Mouse (Mus musculus) frontal cortex, postnatal 36 days (tissue): Measurements from ENCODE around the gene Chd2.

Experiments
- DNase-seq, 2 experiments: peaks; one replicate each; pipeline ENCODE4 v3.0.0; 2022; ENCODE audit warnings: low spot score in 2 of 2

The Chd2 gene

DNA sequence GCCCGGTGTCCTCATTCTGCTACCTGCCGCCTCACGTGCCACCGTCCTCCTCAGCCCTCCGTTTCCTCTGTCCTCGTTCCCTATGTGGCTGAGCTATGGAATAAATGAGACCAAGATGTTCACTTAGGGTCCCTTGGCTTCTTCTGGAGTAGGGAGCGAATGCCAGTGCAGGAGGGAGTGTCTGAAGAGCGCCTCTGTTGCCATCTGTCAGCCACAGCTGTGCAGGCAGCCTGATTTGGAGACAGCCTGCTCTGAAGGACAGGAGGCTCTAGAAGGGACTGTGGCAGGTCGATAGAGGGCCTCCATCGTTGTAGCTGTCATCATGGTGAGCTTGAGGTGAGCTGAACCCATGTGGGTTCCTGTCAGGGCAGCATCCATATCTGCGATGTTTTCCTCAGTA lies 136.1 kb downstream of the Chd2 start:
- DNase-seq: no peak

DNA sequence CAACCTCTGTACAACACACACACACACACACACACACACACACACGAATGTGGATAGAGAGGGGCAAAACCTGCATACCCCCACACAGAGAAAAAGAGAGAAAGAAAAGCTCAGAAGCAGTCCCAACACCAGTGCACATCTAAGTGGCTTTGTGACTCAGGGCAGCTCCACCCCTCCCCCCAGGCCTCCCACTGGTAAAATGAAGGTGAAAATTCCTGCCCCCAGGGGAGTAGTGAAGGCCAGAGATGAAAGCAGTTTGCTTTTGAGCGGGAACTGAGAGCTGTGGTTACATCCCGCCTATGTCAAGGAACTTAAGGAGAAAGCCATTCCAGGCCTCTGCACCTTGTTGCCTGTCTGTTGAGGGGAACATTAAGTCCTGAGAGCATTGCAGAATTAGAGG lies 138.1 kb downstream of the Chd2 start:
- DNase-seq: no peak

DNA sequence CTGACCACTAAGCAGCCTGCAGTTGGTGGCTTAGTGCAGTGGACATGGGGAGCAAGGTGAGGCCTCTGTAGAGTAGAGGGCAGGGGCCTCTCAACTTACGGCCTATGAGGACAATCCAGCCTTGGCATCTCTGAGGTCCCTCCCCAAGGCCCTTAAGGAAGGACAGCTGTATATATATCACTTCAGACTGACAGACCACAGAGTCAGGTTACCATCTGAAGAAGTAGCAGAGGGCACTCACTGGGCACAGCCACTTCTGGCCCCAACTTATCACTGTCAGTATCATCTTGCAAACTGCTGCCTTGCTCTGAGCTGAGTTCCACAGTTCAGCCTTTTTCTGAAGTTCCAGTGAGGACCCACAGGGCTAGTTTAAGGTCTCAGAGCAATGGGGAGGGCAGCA lies 139.0 kb downstream of the Chd2 start:
- no peak for DNase-seq

DNA sequence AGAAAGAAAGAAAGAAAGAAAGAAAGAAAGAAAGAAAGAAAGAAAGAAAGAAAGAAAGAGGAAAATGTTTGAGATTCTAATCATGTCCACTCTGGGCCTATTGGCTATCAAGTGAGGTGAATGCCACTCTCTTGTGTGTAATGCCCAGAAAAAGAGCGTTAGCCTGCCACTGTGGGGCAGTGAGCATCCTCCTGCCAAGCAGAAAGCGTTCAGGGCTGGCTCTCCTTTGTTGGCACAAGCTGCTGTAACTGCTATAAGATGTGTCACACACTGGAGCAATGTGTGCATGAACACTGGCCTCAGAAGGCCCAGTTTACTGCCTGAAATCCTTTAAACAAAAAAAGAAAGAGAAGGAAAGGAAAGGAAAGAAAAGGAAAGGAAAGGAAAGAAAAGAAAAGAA lies 139.5 kb downstream of the Chd2 start:
- DNase-seq: no peak

DNA sequence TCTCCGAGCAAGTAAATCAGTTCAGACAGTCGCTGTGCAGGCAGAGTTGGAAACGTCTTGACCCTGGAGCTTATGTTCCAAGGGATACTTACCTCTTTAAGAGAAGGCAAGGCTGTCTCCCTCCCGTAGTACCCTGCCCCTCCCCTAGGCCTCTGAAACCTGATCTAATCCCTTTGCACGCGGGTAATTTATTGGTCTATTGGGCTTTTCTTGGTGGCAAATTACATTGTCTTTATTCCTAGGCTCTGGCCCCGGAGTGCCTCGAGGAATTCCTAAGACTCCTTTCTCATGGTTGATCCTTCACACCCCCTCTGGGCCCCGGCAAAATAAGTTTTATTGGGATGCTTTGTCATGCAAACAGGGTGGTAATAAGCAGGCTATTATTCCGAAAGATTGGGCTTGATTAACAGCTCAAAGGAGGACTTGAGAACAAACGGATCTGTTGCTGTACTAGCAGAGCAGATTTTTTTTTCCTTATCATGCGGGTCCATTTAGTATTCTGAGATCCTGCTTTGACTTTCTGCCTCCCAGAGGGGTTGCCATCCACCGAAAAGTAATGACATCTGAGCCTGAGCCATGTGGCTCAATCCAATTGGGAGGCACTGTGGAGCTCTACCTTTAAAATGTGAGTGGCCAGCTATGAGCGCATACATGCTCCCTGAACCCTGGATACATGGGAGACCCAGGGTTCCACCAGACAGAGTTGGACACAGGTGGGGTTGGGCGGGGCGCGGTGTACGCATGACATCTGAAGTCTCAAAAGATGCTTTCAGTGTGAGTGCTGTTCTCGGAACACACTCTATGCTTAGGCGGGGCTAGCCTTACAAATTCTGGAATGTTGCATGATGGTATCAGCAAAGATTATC lies 141.3 kb downstream of the Chd2 start:
- no peak for DNase-seq

DNA sequence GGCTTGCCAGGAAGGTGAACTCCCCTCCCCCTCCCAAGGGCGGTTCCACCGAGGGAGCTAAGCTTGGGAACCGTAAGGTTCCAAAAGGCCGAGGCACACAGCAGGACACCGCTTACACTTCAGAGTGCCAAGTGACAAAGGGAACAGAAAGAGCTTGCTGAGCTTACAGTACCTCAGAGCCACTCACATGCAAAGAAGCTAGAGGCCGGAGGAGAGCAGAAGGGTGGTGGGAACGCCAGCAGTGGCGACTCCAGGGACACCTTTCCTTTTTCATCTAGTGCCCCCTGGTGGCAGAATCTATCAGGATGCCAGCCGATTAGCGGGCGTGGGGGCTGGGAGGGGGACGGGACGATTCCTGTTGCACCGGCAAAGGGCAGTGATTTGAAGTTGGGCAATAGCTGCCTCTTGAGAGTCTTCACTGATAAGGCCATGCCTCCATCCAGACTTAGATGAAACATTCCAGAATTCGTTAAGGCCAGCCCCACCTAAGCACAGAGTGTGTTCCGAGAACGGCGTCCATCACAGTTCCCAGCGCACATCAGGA lies 142.1 kb downstream of the Chd2 start:
- DNase-seq: peak; percentile 73 to 81

DNA sequence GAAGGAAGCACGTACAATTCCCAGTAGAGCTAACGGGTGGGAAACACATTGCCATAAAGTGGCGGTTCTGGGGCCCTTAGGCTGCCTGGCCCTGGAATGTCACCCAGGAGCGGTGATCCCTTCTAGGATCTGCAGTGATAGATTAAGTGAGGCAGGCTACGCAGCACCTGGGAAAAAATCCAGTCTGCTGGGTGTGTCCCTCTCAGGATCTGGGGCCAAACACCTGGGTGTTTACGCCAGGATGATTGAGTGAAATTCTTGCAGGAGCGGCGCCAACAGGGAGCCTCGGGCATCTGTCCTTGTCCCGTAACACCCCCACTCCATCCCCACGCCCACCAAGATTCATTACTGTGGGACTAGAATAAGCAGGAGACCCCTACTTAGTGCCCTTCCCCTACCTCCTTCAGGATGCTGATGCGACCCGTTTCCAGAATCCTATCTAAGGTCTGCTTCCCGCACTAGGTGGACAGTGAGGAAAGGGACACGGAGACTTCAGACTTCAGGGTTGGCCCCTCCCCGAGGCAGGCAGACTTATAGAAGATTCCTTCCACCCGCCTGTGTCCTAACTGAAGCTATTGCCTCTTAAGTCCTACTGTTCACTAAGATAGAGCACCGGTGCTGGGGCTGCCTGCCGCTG lies 142.7 kb downstream of the Chd2 start:
- DNase-seq: no peak

DNA sequence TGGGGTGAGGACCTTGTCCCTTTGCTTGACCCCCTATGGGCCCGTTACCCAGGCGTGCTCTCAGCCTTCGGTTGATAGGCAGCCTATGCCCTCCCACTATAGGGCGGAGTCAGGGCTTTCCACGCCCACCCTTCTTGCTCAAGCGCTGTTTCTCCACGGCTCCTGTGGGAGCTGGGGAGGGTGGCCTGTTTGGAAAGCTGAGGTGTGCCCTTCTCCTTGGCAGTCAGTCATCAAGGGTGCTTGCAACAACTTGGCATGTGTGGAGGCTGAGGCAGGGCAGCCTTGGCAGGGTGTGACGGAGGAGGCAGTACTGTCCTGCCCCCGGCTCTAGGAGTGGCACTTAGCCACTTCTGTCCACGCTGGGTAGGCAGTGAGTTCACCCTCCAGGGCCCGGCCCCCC lies 143.3 kb downstream of the Chd2 start:
- DNase-seq: peak in 1 of 2 experiments; percentile 56

DNA sequence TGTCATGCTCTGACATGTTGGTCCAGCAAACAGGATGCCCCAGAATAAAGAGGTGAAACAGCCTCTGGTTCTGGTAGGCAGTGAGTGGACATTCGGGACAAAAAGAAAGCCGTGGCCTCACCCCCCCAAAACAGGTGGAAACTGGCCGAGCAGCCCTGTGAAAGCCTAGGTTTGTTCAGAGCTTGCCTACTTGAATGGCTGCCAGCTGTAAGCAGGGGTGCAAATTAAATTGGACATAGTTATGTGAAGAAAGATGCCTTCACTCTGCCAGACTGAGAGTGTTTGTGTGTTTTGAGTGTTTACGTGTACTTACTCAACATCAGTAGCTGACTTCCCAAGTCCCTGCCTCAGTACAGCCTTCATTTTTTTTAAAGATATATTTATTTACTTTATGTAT lies 147.6 kb downstream of the Chd2 start:
- DNase-seq: no peak

DNA sequence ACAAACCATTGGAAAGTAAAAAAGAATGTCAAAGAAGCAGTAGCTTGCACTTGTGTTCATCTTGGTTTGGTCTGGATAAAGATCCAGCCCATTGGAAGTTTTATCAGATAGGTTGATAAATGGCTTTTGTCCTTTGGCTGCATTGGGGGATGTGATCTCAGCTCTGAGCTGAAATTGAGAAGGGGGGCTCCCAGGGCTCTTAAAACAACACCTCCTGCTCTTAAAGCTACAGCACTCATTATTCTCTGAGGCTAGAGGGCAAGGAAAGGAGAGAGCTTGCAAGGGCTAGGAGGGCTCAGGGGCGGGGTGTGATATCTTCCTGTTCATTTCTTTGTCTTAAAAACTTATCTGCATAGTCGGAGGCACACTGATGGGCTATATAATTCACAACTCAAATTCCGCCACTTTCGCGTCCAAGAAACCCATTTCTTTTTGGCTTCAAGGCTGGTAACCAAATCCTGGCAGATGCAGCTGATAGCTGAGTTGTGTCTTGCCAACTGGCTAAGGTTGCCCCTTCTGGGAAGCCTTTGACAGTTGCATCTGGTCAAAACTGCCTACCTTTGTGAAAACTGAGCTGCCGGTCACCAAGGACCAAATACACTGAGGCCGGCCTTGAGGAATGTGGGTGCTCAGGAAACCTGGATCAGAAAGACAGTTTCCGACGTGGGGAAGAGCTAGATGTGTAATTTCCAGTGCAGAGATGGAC lies 148.2 kb downstream of the Chd2 start:
- no peak for DNase-seq

DNA sequence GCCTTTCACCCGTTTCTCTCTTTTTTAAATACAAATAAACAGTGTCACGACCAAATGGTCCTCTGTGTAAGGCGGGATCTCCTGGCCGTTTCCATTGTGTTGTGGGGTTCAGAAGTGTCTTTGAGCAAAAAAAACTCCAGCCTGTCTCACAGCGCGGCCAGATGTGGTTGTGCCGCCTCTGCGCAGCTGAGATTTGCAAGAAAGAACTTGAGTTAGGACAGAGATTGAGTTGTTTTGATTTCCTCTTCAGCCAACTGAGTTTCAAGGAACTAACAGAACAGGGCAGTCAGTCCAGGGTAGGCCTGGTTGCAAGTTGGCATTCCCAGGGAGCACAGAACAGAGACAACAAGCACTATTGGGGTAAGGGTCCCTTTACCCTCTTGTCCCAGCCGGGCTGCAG lies 149.3 kb downstream of the Chd2 start:
- DNase-seq: no peak

DNA sequence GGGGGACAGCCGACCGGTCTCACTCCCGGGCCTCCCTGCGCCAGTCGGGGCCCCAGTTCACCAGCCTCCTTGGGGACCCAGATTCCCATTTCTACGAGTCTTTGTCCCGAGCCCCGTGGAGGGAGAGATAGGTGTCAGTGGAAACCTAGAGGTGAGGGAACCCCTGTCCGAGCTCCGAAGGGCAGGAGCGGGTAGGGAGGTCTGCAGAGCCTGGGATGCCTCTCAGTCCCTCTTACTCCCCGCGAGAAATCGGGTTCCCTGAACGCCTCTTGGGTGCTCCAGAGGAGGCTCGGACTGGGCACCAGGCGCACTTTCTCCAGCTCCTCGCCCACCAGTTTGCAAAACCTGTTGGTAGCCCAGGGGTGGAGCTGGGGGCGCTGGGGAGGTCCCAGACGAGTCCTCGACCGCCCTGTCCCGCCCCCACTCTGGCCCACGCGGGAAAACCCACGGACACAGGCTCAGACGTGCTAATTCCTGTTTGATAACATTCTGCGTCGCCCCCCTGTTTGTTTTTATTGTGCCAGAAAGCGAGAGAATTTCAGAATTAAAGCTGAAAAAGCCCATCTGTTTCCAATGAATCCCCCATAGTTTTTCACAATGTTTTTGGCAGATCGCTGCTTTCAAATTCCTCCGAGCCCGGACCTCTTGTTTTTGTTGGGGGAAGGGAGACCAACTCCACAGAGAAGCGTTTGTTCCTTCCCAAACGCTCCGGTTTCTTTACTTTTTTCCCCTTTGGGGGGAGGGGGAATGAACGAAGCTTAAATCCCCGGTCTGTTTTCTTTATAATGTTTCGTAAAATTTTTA lies 149.9 kb downstream of the Chd2 start:
- DNase-seq: peak in 1 of 2 experiments; percentile 44

DNA sequence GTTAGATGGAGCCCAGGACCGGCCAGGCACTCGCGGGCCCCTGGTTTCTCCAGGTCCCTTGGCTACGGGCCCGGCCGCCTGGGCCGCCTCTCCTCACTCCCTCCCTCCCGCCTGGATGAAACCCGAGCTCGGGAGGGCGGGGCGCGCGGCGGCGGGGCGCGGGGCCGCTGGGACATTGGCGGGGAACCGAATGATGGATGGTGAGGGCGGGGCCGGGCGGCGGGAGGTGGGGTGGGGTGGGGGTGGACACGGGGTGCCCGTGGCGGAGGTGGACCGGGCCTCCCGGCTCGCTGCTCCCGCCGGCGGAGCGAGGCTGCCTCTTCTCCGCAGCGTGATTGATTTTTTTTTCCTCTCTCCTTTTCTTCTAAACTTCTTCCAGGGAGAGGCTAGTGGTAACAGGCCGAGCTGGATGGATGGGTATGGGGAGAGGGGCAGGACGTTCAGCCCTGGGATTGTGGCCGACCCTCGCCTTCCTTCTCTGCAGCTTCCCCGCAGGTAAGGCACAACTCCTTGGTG lies 150.6 kb downstream of the Chd2 start:
- DNase-seq: peak; percentile 72 to 78

DNA sequence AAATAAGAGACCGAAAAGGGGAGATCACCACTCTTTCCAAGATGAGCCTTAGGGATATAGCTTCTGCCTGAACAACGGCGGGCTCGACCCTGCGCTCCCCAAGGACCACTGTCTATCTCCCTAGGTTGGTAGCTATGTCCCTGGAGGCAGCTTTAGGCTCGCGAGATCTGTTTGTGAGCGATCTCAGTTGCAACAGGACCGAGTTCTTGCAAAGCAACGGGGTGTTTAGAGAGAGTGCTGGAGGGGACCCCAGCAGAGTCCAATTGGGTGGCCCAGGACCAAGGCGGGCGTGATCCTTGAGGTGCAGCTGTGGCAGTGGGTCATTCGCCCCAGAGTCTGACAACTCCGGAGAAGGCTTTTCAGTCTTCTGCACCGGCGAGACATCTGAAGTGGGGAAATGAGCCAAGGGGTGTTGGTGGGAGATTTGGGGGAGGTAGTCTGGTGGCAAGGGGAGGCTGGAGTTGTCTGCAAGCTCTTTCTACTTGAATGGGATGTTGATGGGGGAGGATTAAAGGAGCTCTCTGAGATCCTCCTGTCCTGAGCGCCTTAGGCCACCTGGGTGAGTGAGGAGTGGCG lies 151.1 kb downstream of the Chd2 start:
- DNase-seq: no peak

DNA sequence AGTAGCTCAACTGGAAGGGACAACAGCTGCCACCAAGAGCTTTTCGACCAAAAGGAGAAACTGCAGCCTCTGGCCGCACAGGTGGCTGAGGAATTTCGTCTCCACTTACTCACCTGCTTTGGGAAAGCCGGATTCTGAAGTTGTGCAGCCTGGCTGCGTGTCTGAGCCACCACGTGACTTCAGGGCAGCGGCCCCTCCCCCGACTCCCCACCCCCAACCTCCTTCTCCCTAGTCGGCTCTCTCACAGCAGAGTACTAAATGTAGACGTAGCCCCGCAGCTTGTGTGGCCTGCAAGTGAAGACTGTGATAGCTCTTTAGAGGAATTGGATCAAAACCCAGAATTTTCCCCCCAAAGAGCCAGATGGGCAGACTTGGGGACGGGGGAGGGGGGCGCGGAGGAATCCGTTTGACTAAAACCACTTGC lies 151.7 kb downstream of the Chd2 start:
- DNase-seq: no peak

DNA sequence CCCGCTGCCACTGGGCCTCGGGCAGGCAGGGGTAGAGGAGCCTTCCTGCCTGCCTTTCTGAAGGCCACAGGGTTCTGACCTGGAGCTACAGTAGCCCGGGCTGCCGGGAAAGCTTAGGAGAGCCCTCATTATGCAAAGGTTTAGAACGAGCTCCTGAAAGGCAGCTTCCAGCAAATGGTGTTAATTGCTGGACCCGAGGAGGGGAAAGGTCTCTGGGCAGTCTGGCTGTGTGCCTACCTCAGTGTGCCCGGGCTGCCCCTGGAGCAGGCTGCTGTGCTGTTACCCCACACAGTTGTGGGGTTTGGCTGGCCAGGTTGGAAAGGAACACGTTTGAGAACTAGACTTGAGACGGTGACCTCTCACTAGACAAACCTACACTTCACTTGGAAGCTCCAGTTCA lies 152.2 kb downstream of the Chd2 start:
- no peak for DNase-seq

DNA sequence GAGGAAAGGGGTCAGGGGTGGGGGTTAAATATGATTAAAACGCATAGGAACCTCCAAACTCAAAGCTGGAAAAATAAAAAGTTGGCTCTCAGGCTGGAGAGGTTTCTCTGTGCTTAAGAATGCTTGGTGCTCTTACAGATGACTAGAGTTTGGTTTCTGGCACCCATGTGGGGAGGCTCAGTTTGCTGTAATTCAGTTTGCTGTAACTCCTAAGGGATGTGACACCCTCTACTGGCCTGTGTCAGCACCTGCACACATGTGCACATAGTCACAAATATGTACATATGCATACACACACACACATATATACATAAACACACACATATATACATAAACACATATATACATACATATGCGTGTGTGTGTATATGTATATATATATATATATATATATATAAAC lies 152.8 kb downstream of the Chd2 start:
- no peak for DNase-seq

DNA sequence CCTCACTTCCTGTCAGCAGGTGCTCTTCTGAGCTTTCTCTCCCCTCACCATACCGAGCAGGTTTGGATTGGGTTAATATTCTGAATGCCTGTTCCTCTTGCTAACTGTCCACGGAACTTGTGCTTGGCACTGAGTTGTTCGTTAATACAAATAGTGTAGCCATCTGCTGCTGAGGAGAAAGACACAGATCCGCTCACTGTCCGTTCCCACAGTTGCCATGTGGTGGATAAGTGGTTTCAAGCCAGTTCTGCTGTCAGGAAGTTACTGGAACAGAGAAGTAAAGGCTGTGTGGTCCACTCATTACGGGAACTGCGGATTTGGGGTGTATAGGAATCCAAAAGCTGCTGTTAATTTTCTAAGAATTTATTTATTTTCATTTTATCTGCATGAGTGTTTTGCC lies 158.8 kb downstream of the Chd2 start:
- no peak for DNase-seq

DNA sequence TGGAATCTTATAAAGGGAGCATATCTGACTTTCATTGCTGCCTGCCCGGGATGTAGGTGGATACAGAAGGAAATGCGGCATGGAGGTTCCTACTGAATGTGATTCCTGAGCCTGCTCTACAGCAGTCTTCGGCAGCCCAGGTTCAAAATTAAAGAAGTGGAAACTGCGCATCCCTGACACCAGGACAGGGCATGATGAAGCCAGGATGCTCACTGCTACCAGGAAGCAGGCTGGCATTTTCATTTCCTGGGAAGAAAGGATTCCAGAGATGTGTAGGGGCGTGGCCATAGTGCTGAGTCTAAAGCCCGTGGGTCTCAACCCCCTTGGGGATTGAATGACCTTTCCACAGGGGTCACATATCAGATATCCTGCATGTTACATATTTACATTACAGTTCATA lies 163.6 kb downstream of the Chd2 start:
- DNase-seq: no peak

DNA sequence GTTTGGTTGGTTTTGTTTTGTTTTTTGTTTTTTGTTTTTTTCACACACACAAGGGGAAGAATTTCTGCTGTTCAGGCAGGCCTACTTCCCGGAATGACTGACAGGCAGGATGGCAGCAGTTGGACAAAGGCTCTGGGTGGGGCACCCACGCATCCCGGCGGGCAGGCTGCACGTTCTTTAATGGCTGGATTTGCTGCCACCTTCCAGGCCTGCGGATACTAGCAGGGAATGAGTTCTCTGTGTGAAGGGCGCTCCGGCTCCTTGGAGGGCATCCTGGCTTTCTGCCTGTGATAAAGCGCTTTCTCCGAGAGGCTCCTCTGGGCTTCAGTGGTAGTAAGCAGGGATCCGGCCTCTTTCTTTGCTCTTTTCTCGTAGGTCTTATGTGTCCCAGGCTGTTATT lies 164.3 kb downstream of the Chd2 start:
- DNase-seq: peak; percentile 23 to 41
